Mouse (Mus musculus) stomach, embryonic 15.5 days (tissue): ENCODE measurements around the gene Lgr4. TPM values are rescaled to one million over a fixed set of nuclear protein-coding genes. Genes with fewer than 3 reads are reported as not detected.

Source experiments
- ATAC-seq: fragments of 200-750 bp; cut with Nextera tagmentation; 2 replicates; pipeline ENCODE4 v1.8.0; 2017; ENCODE audit warnings: low read depth, moderate number of reproducible peaks, moderate TSS enrichment; ENCODE audit not compliant: insufficient read depth, low FRiP score
- H3K27ac ChIP-seq: fragments of 300-500 bp; sonication (generic); 2 replicates; pipeline ENCODE4 v1.5.1; 2015; ENCODE audit warnings: mild to moderate bottlenecking, inconsistent platforms
- H3K27me3 ChIP-seq: fragments of 300-500 bp; sonication (generic); replicated peaks from 2 replicates; pipeline ENCODE4 v1.6.1; 2015; ENCODE audit warnings: inconsistent platforms
- H3K36me3 ChIP-seq: fragments of 300-500 bp; sonication (generic); 2 replicates; pipeline ENCODE4 v1.6.1; 2015; ENCODE audit warnings: inconsistent platforms
- H3K4me1 ChIP-seq: fragments of 300-500 bp; sonication (generic); 2 replicates; pipeline ENCODE4 v1.6.1; 2015; ENCODE audit warnings: inconsistent platforms
- H3K4me2 ChIP-seq: fragments of 300-500 bp; sonication (generic); 2 replicates; pipeline ENCODE4 v1.6.1; 2015; ENCODE audit warnings: mild to moderate bottlenecking, inconsistent platforms
- H3K4me3 ChIP-seq: fragments of 300-500 bp; sonication (generic); replicated peaks from 2 replicates; pipeline ENCODE4 v1.5.1; 2015; ENCODE audit warnings: inconsistent platforms
- H3K9ac ChIP-seq: fragments of 300-500 bp; sonication (generic); 2 replicates; pipeline ENCODE4 v1.6.1; 2015; ENCODE audit warnings: inconsistent platforms
- H3K9me3 ChIP-seq: fragments of 300-500 bp; sonication (generic); 2 replicates; pipeline ENCODE4 v1.6.1; 2016; ENCODE audit warnings: inconsistent platforms
- WGBS: fragments of 180-500 bp; shearing (Covaris S2); methylation state at CpG from one replicate; pipeline ENCODE4 v1.1.7; 2015; 5-methylcytosine and 5-hydroxymethylcytosine counted together
- polyA plus RNA-seq: library from polyadenylated mRNA; unstranded; fragments of >200 nt; fragmentation: Nextera tagmentation; extraction: Ambion mirVana; gene quantifications from 2 replicates; pipeline ENCODE4 v1.2.1, GENCODE M21; 2015

Gene Lgr4
- polyA plus RNA-seq, 1 experiment from 2014 or later: 26.0 TPM

DNA sequence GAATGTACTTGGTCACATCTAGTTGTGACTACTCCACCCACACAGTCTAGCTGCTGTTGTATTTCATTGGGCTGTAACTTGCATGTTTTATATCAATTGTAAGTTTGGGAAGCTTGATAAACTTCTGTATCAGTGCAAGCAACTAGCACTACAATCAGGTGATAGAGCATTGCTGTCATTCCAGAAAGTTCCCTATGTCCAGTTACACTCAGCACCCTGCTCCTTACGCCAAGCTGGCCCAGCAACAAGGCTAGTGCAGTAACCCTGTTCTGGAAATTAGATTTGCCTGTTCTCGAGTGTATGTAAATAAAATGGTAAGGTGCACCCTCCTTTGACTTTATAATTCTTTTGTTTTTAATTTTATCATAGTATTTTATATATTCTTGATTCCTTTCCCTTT lies 119.8 kb downstream of the Lgr4 start:
- Histone ChIP-seq H3K27me3 (no peaks in the 10 kb centered on the region), H3K9me3 (no peaks in the 10 kb centered on the region), H3K4me3 (no peak overlapping the region), H3K4me1 (peaks cover 7% of the 10 kb centered on the region; the same call in 1 of the 2 replicates), H3K36me3 (0 out of 2 replicates have a peak, but pooled peaks cover 4% of the 10 kb centered on the region), H3K4me2 (no peak overlapping the region), H3K9ac (no peak overlapping the region), H3K27ac (no peak overlapping the region)
- no peak for ATAC-seq
- WGBS: 69% methylated on average over 2 of the region's 2 CpGs

DNA sequence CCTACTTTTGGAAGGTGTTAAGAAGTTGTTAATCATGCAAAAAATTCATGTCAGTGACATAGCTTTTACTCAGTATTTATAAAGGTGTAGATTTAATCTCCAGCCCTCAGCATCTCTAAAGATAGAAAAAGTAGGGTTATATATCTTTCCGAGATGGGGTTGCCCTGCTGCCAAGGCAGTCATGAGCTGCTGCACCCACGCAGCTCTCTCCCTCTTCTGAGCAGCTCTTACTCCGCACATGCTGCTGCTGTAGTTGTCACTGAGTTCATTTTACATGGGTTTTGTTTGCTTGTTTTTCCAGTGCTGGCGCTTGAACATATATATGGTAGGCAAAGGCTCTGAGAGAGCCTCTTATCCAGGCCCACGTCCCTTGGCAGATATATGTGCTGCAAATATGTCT lies 120.9 kb downstream of the Lgr4 start:
- no peak overlapping the region for H3K4me2 ChIP-seq
- H3K36me3 ChIP-seq: 0 out of 2 replicates have a peak, but pooled peaks cover 4% of the 10 kb centered on the region
- no peak for ATAC-seq
- H3K4me3 ChIP-seq: no peak overlapping the region
- H3K9ac ChIP-seq: no peak overlapping the region
- H3K27ac ChIP-seq: no peak overlapping the region
- H3K9me3 ChIP-seq: no peaks in the 10 kb centered on the region
- peaks cover 7% of the 10 kb centered on the region; the same call in 1 of the 2 replicates for H3K4me1 ChIP-seq
- 77% methylated on average over 5 of the region's 5 CpGs for WGBS
- H3K27me3 ChIP-seq: no peaks in the 10 kb centered on the region

DNA sequence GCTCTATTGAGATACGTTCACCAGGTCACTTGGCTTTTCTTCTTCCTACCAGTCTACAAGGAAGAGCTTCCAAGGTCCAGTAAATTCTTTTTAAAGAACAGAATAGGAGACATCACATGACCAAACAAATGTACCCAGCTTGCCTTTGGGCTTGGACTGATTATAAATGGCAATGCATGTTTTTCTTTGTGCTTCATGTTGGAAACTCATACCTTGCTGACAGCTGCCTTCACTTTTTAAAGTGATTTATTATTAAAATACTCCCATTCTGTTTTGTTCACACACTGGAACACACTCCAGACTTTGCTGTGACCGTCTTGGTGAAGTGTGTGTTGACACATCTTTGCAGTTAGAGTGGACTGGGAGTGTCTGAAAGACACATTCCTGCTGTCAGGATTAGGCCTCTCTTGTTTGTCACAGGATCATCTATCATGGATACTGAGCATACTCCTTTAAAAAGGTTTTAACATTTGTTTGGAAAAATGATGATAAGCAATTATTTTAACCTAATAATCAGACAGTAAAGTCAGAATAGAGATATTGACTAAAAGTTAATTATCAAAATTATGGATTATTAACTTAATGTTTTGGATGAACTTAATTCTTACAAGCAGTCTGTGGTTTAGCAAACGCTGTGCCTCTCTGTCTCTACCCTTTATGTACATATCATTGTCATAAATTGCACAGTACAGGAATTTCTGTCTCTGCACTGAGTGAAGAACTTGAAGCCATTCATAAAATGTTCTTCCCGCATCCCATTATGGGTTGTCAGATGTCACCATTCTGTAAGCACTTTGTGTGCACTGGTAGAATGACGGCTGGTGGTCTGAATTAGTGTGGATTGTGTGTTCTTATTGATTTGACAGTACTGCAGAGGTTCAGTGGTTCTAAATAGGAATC lies 125.7 kb downstream of the Lgr4 start:
- no peak overlapping the region for H3K9ac ChIP-seq
- WGBS: 48% methylated on average over 5 of the region's 5 CpGs
- H3K9me3 ChIP-seq: no peaks in the 10 kb centered on the region
- H3K27ac ChIP-seq: no peak overlapping the region
- no peaks in the 10 kb centered on the region for H3K4me1 ChIP-seq
- ATAC-seq: no peak
- H3K27me3 ChIP-seq: no peaks in the 10 kb centered on the region
- H3K4me3 ChIP-seq: no peak overlapping the region
- no peak overlapping the region for H3K4me2 ChIP-seq
- peaks cover 3% of the 10 kb centered on the region; the same call in 1 of the 2 replicates for H3K36me3 ChIP-seq

DNA sequence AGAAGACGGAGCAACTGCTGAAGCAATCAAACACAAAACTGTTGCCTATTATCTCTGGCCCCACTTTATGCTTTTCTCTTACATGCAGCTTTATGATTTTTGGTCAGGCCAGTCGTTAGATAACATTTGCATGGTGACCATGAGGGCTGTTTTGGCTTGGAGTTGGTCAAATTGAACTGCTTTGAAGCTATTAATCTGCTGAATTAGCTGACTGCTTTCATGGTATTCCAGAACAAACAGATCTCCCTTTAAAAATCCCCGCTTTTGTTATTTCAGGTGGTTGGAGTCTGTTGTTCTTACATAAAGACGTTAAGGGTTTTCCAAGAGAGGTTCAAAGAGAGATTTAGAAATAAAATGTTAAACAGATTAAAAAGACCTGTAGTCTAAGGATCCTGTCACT lies 141.0 kb downstream of the Lgr4 start:
- ATAC-seq: no peak
- Histone ChIP-seq H3K9me3 (no peaks in the 10 kb centered on the region), H3K9ac (no peak overlapping the region), H3K4me1 (no peaks in the 10 kb centered on the region), H3K4me3 (no peak overlapping the region), H3K27me3 (no peaks in the 10 kb centered on the region), H3K27ac (no peak overlapping the region), H3K4me2 (no peak overlapping the region), H3K36me3 (no peaks in the 10 kb centered on the region)
- 63% methylated on average over 4 of the region's 4 CpGs for WGBS

DNA sequence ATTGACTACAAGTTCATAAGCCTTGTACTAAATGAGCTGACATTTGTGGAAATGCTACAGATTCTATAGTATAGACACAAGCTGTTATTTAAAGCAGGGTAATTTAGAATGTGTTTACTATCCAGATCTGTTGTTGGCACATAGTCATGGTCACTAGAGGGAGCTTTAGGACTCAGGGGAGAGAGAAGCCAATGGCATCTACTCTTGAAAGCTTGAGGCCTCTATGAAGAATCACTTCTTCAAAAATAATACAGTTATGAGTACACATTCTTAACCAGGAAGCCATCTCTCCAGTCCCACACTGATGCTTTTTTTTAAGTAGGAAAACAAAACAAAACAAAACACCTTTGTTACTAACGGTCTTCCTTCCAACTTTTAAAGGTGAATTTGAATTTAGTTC lies 145.7 kb downstream of the Lgr4 start:
- no peaks in the 10 kb centered on the region for H3K36me3 ChIP-seq
- ATAC-seq: no peak
- no peak overlapping the region for H3K4me2 ChIP-seq
- no peaks in the 10 kb centered on the region for H3K9me3 ChIP-seq
- H3K27me3 ChIP-seq: no peaks in the 10 kb centered on the region
- no peak overlapping the region for H3K27ac ChIP-seq
- no peak overlapping the region for H3K9ac ChIP-seq
- 86% methylated on average over 1 of the region's 1 CpGs for WGBS
- H3K4me3 ChIP-seq: no peak overlapping the region
- no peaks in the 10 kb centered on the region for H3K4me1 ChIP-seq

Other genes starting within 250 kb of the Lgr4 start
- gene Bdnf, start 242.9 kb upstream of the Lgr4 start, polyA plus RNA-seq: 2.3 and 2.4 TPM in 2 replicates
- gene Lin7c, start 26.8 kb upstream of the Lgr4 start, polyA plus RNA-seq: 61.9 and 68.6 TPM in 2 replicates
- 47.4 and 47.6 TPM in 2 replicates for gene Ccdc34, start 100.2 kb downstream of the Lgr4 start, polyA plus RNA-seq